Mouse (Mus musculus): Measurements from ENCODE around the gene P2ry10b. TPM values are rescaled to one million over a fixed set of nuclear protein-coding genes. Genes with fewer than 3 reads are reported as not detected.

The P2ry10b gene
- polyA plus RNA-seq, 1 experiment from 2014 or later, result 0.22 TPM

- Histone ChIP-seq H3K36me3 (no peaks in the 10 kb centered on the region), H3K4me1 (no peaks in the 10 kb centered on the region), H3K9me3 (no peaks in the 10 kb centered on the region), H3K27ac (no peak overlapping the region), H3K27me3 (no peaks in the 10 kb centered on the region), H3K4me3 (no peak overlapping the region), H3K4me2 (no peak overlapping the region), H3K9ac (no peak overlapping the region)
- WGBS, result 38% methylated on average over 1 of the region's 1 CpGs
- ATAC-seq (ENCODE audit: borderline replicate concordance, extremely low read depth, low FRiP score, low TSS enrichment), result no peak
Observed at GRCm38 (mm10) chrX:107178742-107179141, 30.0 kb downstream of the P2ry10b start.

DNA sequence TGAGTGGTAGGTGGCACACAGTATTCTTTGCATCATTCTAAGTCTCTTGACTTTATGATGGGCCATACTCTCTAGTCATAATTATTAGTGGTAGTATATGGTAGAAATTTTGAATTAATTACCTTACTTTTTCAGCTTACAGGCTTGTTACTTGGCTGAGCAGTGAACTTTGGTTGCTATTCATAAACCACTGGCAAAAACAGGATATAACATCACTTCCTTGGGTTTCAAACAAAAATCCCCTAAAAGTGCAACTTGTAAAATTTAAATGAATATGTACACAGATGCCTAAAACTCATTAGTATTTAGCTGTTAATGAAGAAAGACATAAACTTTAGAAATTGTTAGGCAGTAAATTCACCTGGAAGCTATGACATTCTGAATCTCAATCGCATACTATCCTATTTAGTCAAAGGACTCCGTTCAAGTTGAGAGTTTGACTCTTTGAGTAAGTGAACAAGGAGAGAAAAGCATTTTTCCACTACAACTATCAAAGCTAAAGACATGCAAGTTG lies 68.9 kb downstream of the P2ry10b start:
- no peak overlapping the region for H3K4me2 ChIP-seq
- 83% methylated on average over 2 of the region's 2 CpGs for WGBS
- H3K36me3 ChIP-seq, result no peaks in the 10 kb centered on the region
- H3K27ac ChIP-seq, result no peak overlapping the region
- no peaks in the 10 kb centered on the region for H3K27me3 ChIP-seq
- H3K4me3 ChIP-seq, result no peak overlapping the region
- no peaks in the 10 kb centered on the region for H3K4me1 ChIP-seq
- no peak overlapping the region for H3K9ac ChIP-seq
- H3K9me3 ChIP-seq, result no peaks in the 10 kb centered on the region
- ATAC-seq (ENCODE audit: borderline replicate concordance, extremely low read depth, low FRiP score, low TSS enrichment), result no peak

Other genes starting within 250 kb of the P2ry10b start
- 18.2 and 19.3 TPM in 2 replicates for gene Lpar4, start 228.3 kb upstream of the P2ry10b start, polyA plus RNA-seq (2015; fragmentation: Nextera tagmentation; extraction: Ambion mirVana)
- 0.18 and 0.92 TPM in 2 replicates for gene P2ry10, start 60.4 kb upstream of the P2ry10b start, polyA plus RNA-seq (2015; fragmentation: Nextera tagmentation; extraction: Ambion mirVana)
- 0.04 and 0.08 TPM in 2 replicates for gene Gpr174, start 107.0 kb downstream of the P2ry10b start, polyA plus RNA-seq (2015; fragmentation: Nextera tagmentation; extraction: Ambion mirVana)

Measured in lung, embryonic 15.5 days (tissue).